Mouse (Mus musculus) heart, embryonic 14.5 days (tissue): Measurements from ENCODE around the gene Nos1ap. TPM values are rescaled to one million over a fixed set of nuclear protein-coding genes. Genes with fewer than 3 reads are reported as not detected.
A peak's percentile ranks its signal among the peaks of the same experiment; 100 is the strongest.

Experiments
- ATAC-seq: fragments of 200-750 bp; cut with Nextera tagmentation; 2 replicates; pipeline ENCODE4 v1.8.0; 2017; ENCODE audit warnings: low read depth, moderate TSS enrichment; ENCODE audit not compliant: insufficient number of reproducible peaks, insufficient read depth, low FRiP score
- H3K27ac ChIP-seq, 2 experiments: fragments of 200-500 bp in 1 of 2; fragments of 300-500 bp in 1 of 2; sonication (generic) in 1 of 2; replicated peaks in 1 of 2; 2 replicates each; pipeline ENCODE4 v1.5.1; 2012 to 2014; ENCODE audit warnings: low read depth in 2 of 2, low read length in 2 of 2, control low read depth in 1 of 2, mild to moderate bottlenecking in 1 of 2, mixed read lengths in 1 of 2; ENCODE audit not compliant: control insufficient read depth in 1 of 2, insufficient read depth in 1 of 2
- H3K27me3 ChIP-seq: fragments of 300-500 bp; sonication (generic); 2 replicates; pipeline ENCODE4 v1.6.1; 2014; ENCODE audit warnings: mild to moderate bottlenecking, low read length, control low read depth; ENCODE audit not compliant: control insufficient read depth, insufficient read depth
- H3K36me3 ChIP-seq: fragments of 300-500 bp; sonication (generic); 2 replicates; pipeline ENCODE4 v1.6.1; 2014; ENCODE audit warnings: mild to moderate bottlenecking, control low read depth, low read length, mixed read lengths; ENCODE audit not compliant: control insufficient read depth, insufficient read depth
- H3K4me1 ChIP-seq, 2 experiments: fragments of 200-500 bp in 1 of 2; fragments of 300-500 bp in 1 of 2; sonication (generic) in 1 of 2; 2 replicates each; pipeline ENCODE4 v1.6.1; 2012 to 2014; ENCODE audit warnings: low read length in 2 of 2, control low read depth in 1 of 2, mixed read lengths in 1 of 2; ENCODE audit not compliant: control insufficient read depth in 2 of 2, insufficient read depth in 2 of 2
- H3K4me2 ChIP-seq: fragments of 300-500 bp; sonication (generic); 2 replicates; pipeline ENCODE4 v1.6.1; 2014; ENCODE audit warnings: mild to moderate bottlenecking, low read length
- H3K4me3 ChIP-seq, 2 experiments: fragments of 200-500 bp in 1 of 2; fragments of 300-500 bp in 1 of 2; sonication (generic) in 1 of 2; 2 replicates each; pipeline ENCODE4 v1.5.1; 2012 to 2014; ENCODE audit warnings: low read length in 2 of 2, mild to moderate bottlenecking in 2 of 2, control low read depth in 1 of 2, low read depth in 1 of 2, moderate library complexity in 1 of 2; ENCODE audit not compliant: control insufficient read depth in 1 of 2, insufficient read depth in 1 of 2
- H3K9ac ChIP-seq: fragments of 300-500 bp; sonication (generic); 2 replicates; pipeline ENCODE4 v1.6.1; 2014; ENCODE audit warnings: mild to moderate bottlenecking, low read length
- H3K9me3 ChIP-seq: fragments of 300-500 bp; sonication (generic); 2 replicates; pipeline ENCODE4 v1.6.1; 2016; ENCODE audit warnings: low read length, control low read depth; ENCODE audit not compliant: control insufficient read depth
- WGBS: fragments of 180-500 bp; shearing (Covaris S2); extraction: QIAGEN DNeasy Blood & Tissue Kit; methylation state at CpG from one replicate; pipeline ENCODE4 v1.1.7; 2014; 5-methylcytosine and 5-hydroxymethylcytosine counted together
- polyA plus RNA-seq: library from polyadenylated mRNA; unstranded; fragments of >200 nt; fragmentation: Nextera tagmentation; extraction: Ambion mirVana; gene quantifications from 2 replicates; pipeline ENCODE4 v1.2.1, GENCODE M21; 2014

Gene Nos1ap
- polyA plus RNA-seq, 1 experiment from 2014 or later: 18.3 TPM

- no peak for ATAC-seq
- no peak overlapping the region for H3K4me3 ChIP-seq
- peaks cover 3 to 19% of the 10 kb centered on the region in 2 experiments; a peak in 3 of 4 replicates for H3K4me1 ChIP-seq
- peaks cover 5% of the 10 kb centered on the region; the same call in 1 of the 2 replicates for H3K9me3 ChIP-seq
- no peak overlapping the region for H3K4me2 ChIP-seq
- H3K27me3 ChIP-seq: no peaks in the 10 kb centered on the region
- H3K36me3 ChIP-seq: no peaks in the 10 kb centered on the region
- H3K27ac ChIP-seq: no peak overlapping the region
- no peak overlapping the region for H3K9ac ChIP-seq
- 65% methylated on average over 5 of the region's 5 CpGs for WGBS
Measured at GRCm38 (mm10) chr1:170459896-170460602, 129.6 kb downstream of the Nos1ap start.

- peaks cover 11% of the 10 kb centered on the region; the same call in 1 of the 2 replicates for H3K9me3 ChIP-seq
- H3K36me3 ChIP-seq: no peaks in the 10 kb centered on the region
- H3K9ac ChIP-seq: no peak overlapping the region
- no peaks in the 10 kb centered on the region for H3K27me3 ChIP-seq
- H3K4me2 ChIP-seq: 0 out of 2 replicates have a peak overlapping the region, but pooled peaks have one; percentile 7
- WGBS: 20% methylated on average over 4 of the region's 4 CpGs
- no peak overlapping the region for H3K27ac ChIP-seq
- no peak overlapping the region for H3K4me3 ChIP-seq
- no peak for ATAC-seq
- H3K4me1 ChIP-seq: peaks cover 3 to 24% of the 10 kb centered on the region in 2 experiments; a peak in 3 of 4 replicates
Measured at GRCm38 (mm10) chr1:170457673-170458072, 132.0 kb downstream of the Nos1ap start.

GRCm38 (mm10) chr1:170455910-170456700 is 133.6 kb downstream of the Nos1ap start:
- ATAC-seq: no peak
- 85% methylated on average over 14 of the region's 14 CpGs for WGBS

GRCm38 (mm10) chr1:170455387-170455786 is 134.3 kb downstream of the Nos1ap start:
- no peak overlapping the region for H3K27ac ChIP-seq
- H3K27me3 ChIP-seq: no peaks in the 10 kb centered on the region
- no peak overlapping the region for H3K4me3 ChIP-seq
- no peaks in the 10 kb centered on the region for H3K36me3 ChIP-seq
- 90% methylated on average over 3 of the region's 3 CpGs for WGBS
- H3K4me1 ChIP-seq: peaks cover 3 to 24% of the 10 kb centered on the region in 2 experiments; a peak in 3 of 4 replicates
- ATAC-seq: no peak
- H3K9ac ChIP-seq: no peak overlapping the region
- 0 out of 2 replicates have a peak, but pooled peaks cover 6% of the 10 kb centered on the region for H3K9me3 ChIP-seq
- no peak overlapping the region for H3K4me2 ChIP-seq

More at GRCm38 (mm10) chr1:170455910-170456700, 133.6 kb downstream of the Nos1ap start:
- Histone ChIP-seq H3K36me3 (no peaks in the 10 kb centered on the region), H3K4me3 (no peak overlapping the region), H3K4me1 (peaks cover 3 to 24% of the 10 kb centered on the region in 2 experiments; a peak in 3 of 4 replicates), H3K4me2 (no peak overlapping the region), H3K9me3 (0 out of 2 replicates have a peak, but pooled peaks cover 6% of the 10 kb centered on the region), H3K27ac (no peak overlapping the region), H3K27me3 (no peaks in the 10 kb centered on the region), H3K9ac (no peak overlapping the region)

- Histone ChIP-seq H3K9me3 (0 out of 2 replicates have a peak, but pooled peaks cover 6% of the 10 kb centered on the region), H3K4me2 (no peak overlapping the region), H3K9ac (no peak overlapping the region), H3K4me3 (no peak overlapping the region), H3K27me3 (no peaks in the 10 kb centered on the region), H3K27ac (no peak overlapping the region), H3K36me3 (no peaks in the 10 kb centered on the region), H3K4me1 (peaks cover 3 to 20% of the 10 kb centered on the region in 2 experiments; a peak in 2 of 4 replicates)
- WGBS: 45% methylated on average over 3 of the region's 3 CpGs
- ATAC-seq: no peak
Measured at GRCm38 (mm10) chr1:170453455-170453854, 136.2 kb downstream of the Nos1ap start.

- H3K9ac ChIP-seq: no peak overlapping the region
- H3K9me3 ChIP-seq: no peaks in the 10 kb centered on the region
- WGBS: 55% methylated on average over 2 of the region's 2 CpGs
- no peak for ATAC-seq
- H3K4me3 ChIP-seq: no peak overlapping the region
- H3K4me2 ChIP-seq: no peak overlapping the region
- H3K36me3 ChIP-seq: no peaks in the 10 kb centered on the region
- H3K27ac ChIP-seq: no peak overlapping the region
- H3K27me3 ChIP-seq: no peaks in the 10 kb centered on the region
- H3K4me1 ChIP-seq: peaks cover 4 to 11% of the 10 kb centered on the region in 2 experiments
Measured at GRCm38 (mm10) chr1:170448244-170448643, 141.4 kb downstream of the Nos1ap start.

- WGBS: 52% methylated on average over 3 of the region's 3 CpGs
- no peak overlapping the region for H3K4me3 ChIP-seq
Measured at GRCm38 (mm10) chr1:170445458-170445857, 144.2 kb downstream of the Nos1ap start.

More at GRCm38 (mm10) chr1:170445458-170445857, 144.2 kb downstream of the Nos1ap start:
- no peaks in the 10 kb centered on the region for H3K27me3 ChIP-seq
- H3K4me1 ChIP-seq: peaks cover 4 to 9% of the 10 kb centered on the region in 2 experiments
- H3K9me3 ChIP-seq: no peaks in the 10 kb centered on the region
- no peak overlapping the region for H3K9ac ChIP-seq
- no peak overlapping the region for H3K4me2 ChIP-seq
- no peaks in the 10 kb centered on the region for H3K36me3 ChIP-seq
- H3K27ac ChIP-seq: no peak overlapping the region
- no peak for ATAC-seq
